25 mouse cellular contexts compared by ENCODE assay signal in the genomic region with DNA sequence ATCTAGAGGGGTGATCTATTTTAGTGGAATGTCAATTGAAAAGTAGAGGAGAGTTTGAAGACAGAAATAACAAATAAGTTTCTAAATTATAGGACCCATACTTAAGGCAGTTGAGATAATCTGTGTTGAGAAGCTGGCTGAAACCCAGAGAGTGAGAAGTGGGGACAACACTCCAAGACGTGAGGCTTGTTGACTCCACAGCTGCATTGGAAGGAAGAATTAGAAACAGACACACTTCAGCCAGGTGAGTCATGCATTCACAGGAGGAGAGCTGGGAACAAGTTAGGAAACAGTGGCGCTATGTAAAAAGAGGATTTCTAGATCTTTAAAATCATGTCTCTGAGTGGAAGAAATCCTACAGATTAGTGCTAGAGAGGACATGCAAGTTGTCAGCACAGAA.
"Had no signal": no experiment of that assay in that cellular context is flagged by ENCODE, and none has a peak within 500 bp of the region (broad histone marks: within the 10 kb centered on the region; RNA-seq: fewer than 3 reads in every experiment).

No protein-coding gene starts in this region.

- DNase-seq: gastrocnemius, adult 2 months; gastrocnemius, postnatal 10 days; gastrocnemius, postnatal 25 days; heart, adult 18-20 months; heart, postnatal 10 days; heart, postnatal 4 days; kidney, adult 18-20 months; kidney, adult 8-10 months; kidney, postnatal 10 days; kidney, postnatal 25 days; kidney, postnatal 4 days; layer of hippocampus, adult 9-11 months; layer of hippocampus, postnatal 36 days; left cerebral cortex, postnatal 4 days had no signal

- H3K27me3 ChIP-seq: heart, embryonic 12.5 days; hindbrain, embryonic 12.5 days; intestine, embryonic 15.5 days; limb, embryonic 13.5 days had no signal

- H3K9ac ChIP-seq: heart, embryonic 12.5 days; hindbrain, embryonic 12.5 days; hindbrain, embryonic 14.5 days; intestine, embryonic 15.5 days; limb, embryonic 13.5 days had no signal

- H3K9me3 ChIP-seq: heart, embryonic 10.5 days; heart, embryonic 12.5 days; hindbrain, embryonic 10.5 days; hindbrain, embryonic 12.5 days; intestine, embryonic 15.5 days; limb, embryonic 13.5 days had no signal

- H3K4me2 ChIP-seq: heart, embryonic 12.5 days; hindbrain, embryonic 12.5 days; hindbrain, embryonic 14.5 days; intestine, embryonic 15.5 days; limb, embryonic 13.5 days had no signal

- H3K4me3 ChIP-seq: gastrocnemius, adult 2 months; heart, embryonic 10.5 days; heart, embryonic 12.5 days; hindbrain, embryonic 10.5 days; hindbrain, embryonic 12.5 days; intestine, embryonic 15.5 days; layer of hippocampus, adult 2 months; limb, embryonic 13.5 days had no signal

- H3K27ac ChIP-seq: gastrocnemius, adult 2 months; heart, embryonic 10.5 days; hindbrain, embryonic 10.5 days; hindbrain, embryonic 12.5 days; hindbrain, embryonic 14.5 days; intestine, embryonic 15.5 days; layer of hippocampus, adult 2 months; limb, embryonic 13.5 days had no signal

- ATAC-seq: hindbrain, embryonic 16.5 days; inflammation-experienced regulatory T-cells, adult 6 months; intestine, embryonic 15.5 days; intestine, postnatal 0 days had no signal

- H3K4me1 ChIP-seq: heart, embryonic 10.5 days; heart, embryonic 12.5 days; hindbrain, embryonic 10.5 days; hindbrain, embryonic 12.5 days; intestine, embryonic 15.5 days; limb, embryonic 13.5 days had no signal
